Mouse (Mus musculus): Measurements from ENCODE around the gene Gan.

DNA sequence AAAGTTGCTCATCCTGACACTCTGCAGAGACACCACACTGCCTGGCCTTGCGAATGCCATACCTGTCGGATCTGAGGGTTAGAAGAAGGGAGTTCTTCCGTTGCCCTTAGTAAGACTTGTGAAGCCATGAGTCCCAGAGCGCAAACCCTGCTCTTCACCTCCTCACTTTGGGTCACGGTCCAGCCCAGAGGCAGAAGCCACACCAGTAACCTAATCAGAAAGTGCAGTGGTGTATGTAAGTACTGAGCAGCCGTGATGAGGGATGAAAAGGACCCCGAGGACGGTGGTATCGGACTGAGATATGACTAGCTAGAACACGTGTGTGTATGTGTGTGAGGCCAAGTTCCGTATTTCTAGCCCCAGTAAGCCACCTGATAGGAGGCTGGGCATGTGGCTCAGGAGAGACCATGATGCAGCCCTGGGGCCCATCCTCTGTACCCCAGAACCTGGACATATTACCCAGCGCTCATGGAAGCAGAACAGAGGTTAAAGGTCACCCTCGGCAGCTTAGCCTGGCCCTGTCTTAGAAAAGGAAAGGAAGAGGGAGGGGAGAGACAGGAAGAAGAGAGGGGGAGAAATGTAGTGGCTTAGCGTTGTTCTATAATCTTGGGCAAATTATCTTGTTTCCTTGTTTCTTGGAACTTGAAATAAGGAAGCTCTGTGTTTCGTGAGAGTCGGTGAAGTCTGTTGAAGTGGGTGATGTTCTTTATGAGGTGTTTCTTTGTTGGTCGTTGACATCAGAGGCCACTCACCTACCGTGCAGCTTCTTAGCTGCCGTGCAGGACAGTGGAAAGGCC, 43.5 kb downstream of the Gan start:
- TF ChIP-seq CTCF (IDR thresholded peaks at IDR 0.05; ENCODE audit: low read depth, low read length) (no peak), GATA1 (IDR thresholded peaks at IDR 0.05; ENCODE audit: borderline replicate concordance, low read length) (no peak)

Measured in G1E (cell line).